Mouse (Mus musculus) neural tube, embryonic 15.5 days (tissue): Measurements from ENCODE around the gene Vegfb. TPM values are rescaled to one million over a fixed set of nuclear protein-coding genes. Genes with fewer than 3 reads are reported as not detected.
A peak's percentile ranks its signal among the peaks of the same experiment; 100 is the strongest.

ENCODE experiments used
- ATAC-seq: fragments of 200-750 bp; cut with Nextera tagmentation; 2 replicates; pipeline ENCODE4 v1.8.0; 2017; ENCODE audit warnings: mild to moderate bottlenecking, moderate TSS enrichment, moderate library complexity; ENCODE audit not compliant: low FRiP score
- H3K27ac ChIP-seq: fragments of 300-500 bp; sonication (generic); replicated peaks from 2 replicates; pipeline ENCODE4 v1.5.1; 2015; ENCODE audit warnings: mild to moderate bottlenecking, inconsistent platforms
- H3K27me3 ChIP-seq: fragments of 300-500 bp; sonication (generic); replicated peaks from 2 replicates; pipeline ENCODE4 v1.6.1; 2015; ENCODE audit warnings: inconsistent platforms
- H3K36me3 ChIP-seq: fragments of 300-500 bp; sonication (generic); 2 replicates; pipeline ENCODE4 v1.6.1; 2015; ENCODE audit warnings: inconsistent platforms
- H3K4me1 ChIP-seq: fragments of 300-500 bp; sonication (generic); 2 replicates; pipeline ENCODE4 v1.6.1; 2015; ENCODE audit warnings: inconsistent platforms
- H3K4me2 ChIP-seq: fragments of 300-500 bp; sonication (generic); 2 replicates; pipeline ENCODE4 v1.6.1; 2015; ENCODE audit warnings: inconsistent platforms, mild to moderate bottlenecking, moderate library complexity
- H3K4me3 ChIP-seq: fragments of 300-500 bp; sonication (generic); replicated peaks from 2 replicates; pipeline ENCODE4 v1.5.1; 2015; ENCODE audit warnings: mild to moderate bottlenecking, inconsistent platforms
- H3K9ac ChIP-seq: fragments of 300-500 bp; sonication (generic); replicated peaks from 2 replicates; pipeline ENCODE4 v1.6.1; 2015; ENCODE audit warnings: mild to moderate bottlenecking, inconsistent platforms
- H3K9me3 ChIP-seq: fragments of 300-500 bp; sonication (generic); replicated peaks from 2 replicates; pipeline ENCODE4 v1.6.1; 2016; ENCODE audit warnings: inconsistent platforms
- WGBS: fragments of 180-500 bp; shearing (Covaris S2); methylation state at CpG from one replicate; pipeline ENCODE4 v1.1.7; 2015; ENCODE audit warnings: mixed read lengths; 5-methylcytosine and 5-hydroxymethylcytosine counted together
- polyA plus RNA-seq: library from polyadenylated mRNA; unstranded; fragments of >200 nt; fragmentation: Nextera tagmentation; extraction: Ambion mirVana; gene quantifications from 2 replicates; pipeline ENCODE4 v1.2.1, GENCODE M21; 2015

The Vegfb gene
- polyA plus RNA-seq, 1 experiment from 2014 or later: 83.1 TPM

- 0 out of 2 replicates have a peak, but pooled peaks cover 6% of the 10 kb centered on the region for H3K36me3 ChIP-seq
- peak within 1 kb of the TSS; percentile 42; the same call in 1 of the 2 replicates for H3K27ac ChIP-seq
Measured at GRCm38 (mm10) chr19:6934195-6934977, 53.1 kb downstream of the Vegfb start, which contains the start of gene Kcnk4. Kcnk4 (minus strand) TSS chr19:6934515.

GRCm38 (mm10) chr19:6933436-6934194, 53.8 kb downstream of the Vegfb start:
- peak overlapping the region; percentile 42; the same call in 1 of the 2 replicates for H3K27ac ChIP-seq
- 0 out of 2 replicates have a peak, but pooled peaks cover 6% of the 10 kb centered on the region for H3K36me3 ChIP-seq
- peak overlapping the region; percentile 50 for H3K9ac ChIP-seq
- H3K4me3 ChIP-seq: peak overlapping the region; percentile 47
- H3K4me2 ChIP-seq: peak overlapping the region; percentile 76
- H3K4me1 ChIP-seq: peaks cover 29% of the 10 kb centered on the region
- ATAC-seq: peak; percentile 79
- peaks cover 74% of the 10 kb centered on the region for H3K27me3 ChIP-seq
- 4% methylated on average over 53 of the region's 58 CpGs for WGBS
- no peaks in the 10 kb centered on the region for H3K9me3 ChIP-seq

More at GRCm38 (mm10) chr19:6934195-6934977, 53.1 kb downstream of the Vegfb start, which contains the start of gene Kcnk4:
- H3K27me3 ChIP-seq: peaks cover 66% of the 10 kb centered on the region
- 15% methylated on average over 17 of the region's 23 CpGs for WGBS
- H3K9ac ChIP-seq: peak within 1 kb of the TSS; percentile 50
- H3K9me3 ChIP-seq: no peaks in the 10 kb centered on the region
- H3K4me1 ChIP-seq: peaks cover 37% of the 10 kb centered on the region
- no peak for ATAC-seq
- peak within 1 kb of the TSS; percentile 76 for H3K4me2 ChIP-seq
- peak within 1 kb of the TSS; percentile 47 for H3K4me3 ChIP-seq

- Histone ChIP-seq H3K27me3 (peaks cover 79% of the 10 kb centered on the region), H3K4me1 (peaks cover 24% of the 10 kb centered on the region), H3K4me3 (peak overlapping the region; percentile 47), H3K36me3 (0 out of 2 replicates have a peak, but pooled peaks cover 4% of the 10 kb centered on the region), H3K9ac (0 out of 2 replicates have a peak overlapping the region, but pooled peaks have one; percentile 50), H3K9me3 (no peaks in the 10 kb centered on the region), H3K4me2 (peak overlapping the region; percentile 76), H3K27ac (0 out of 2 replicates have a peak overlapping the region, but pooled peaks have one; percentile 2)
- ATAC-seq: no peak
- 29% methylated on average over 4 of the region's 4 CpGs for WGBS
Measured at GRCm38 (mm10) chr19:6933102-6933435, 54.4 kb downstream of the Vegfb start.

Other genes with a start within 250 kb of the Vegfb start
- gene Rps6ka4, start 147.0 kb downstream of the Vegfb start, polyA plus RNA-seq: 15.7 and 16.2 TPM in 2 replicates
- 0.92 and 1.8 TPM in 2 replicates for gene Ccdc88b, start 129.4 kb downstream of the Vegfb start, polyA plus RNA-seq
- 103 and 113 TPM in 2 replicates for gene Trmt112, start 78.0 kb downstream of the Vegfb start, polyA plus RNA-seq
- 392 and 417 TPM in 2 replicates for gene Prdx5, start 77.5 kb downstream of the Vegfb start, polyA plus RNA-seq
- gene Esrra, start 65.8 kb downstream of the Vegfb start, polyA plus RNA-seq: 16.9 and 17.1 TPM in 2 replicates
- gene Catsperz, start 62.3 kb downstream of the Vegfb start, polyA plus RNA-seq: 6.8 TPM in 2 replicates
- gene Kcnk4, start 53.1 kb downstream of the Vegfb start, polyA plus RNA-seq: 11.8 and 13.8 TPM in 2 replicates
- gene Bad, start 45.8 kb downstream of the Vegfb start, polyA plus RNA-seq: 90.8 and 90.9 TPM in 2 replicates
- 59.8 and 72.3 TPM in 2 replicates for gene Gpr137, start 45.2 kb downstream of the Vegfb start, polyA plus RNA-seq
- gene Ppp1r14b, start 12.7 kb downstream of the Vegfb start, polyA plus RNA-seq: 141 and 159 TPM in 2 replicates
- gene Plcb3, start 11.2 kb downstream of the Vegfb start, polyA plus RNA-seq: 14.1 and 23.4 TPM in 2 replicates
- gene Fkbp2, start 7.2 kb downstream of the Vegfb start, polyA plus RNA-seq: 174 and 190 TPM in 2 replicates
- 24.8 and 28.1 TPM in 2 replicates for gene Dnajc4, start 4.9 kb upstream of the Vegfb start, polyA plus RNA-seq
- gene Nudt22, start 8.5 kb upstream of the Vegfb start, polyA plus RNA-seq: 24.8 and 25.9 TPM in 2 replicates
- 16.5 and 22.1 TPM in 2 replicates for gene Trpt1, start 8.5 kb upstream of the Vegfb start, polyA plus RNA-seq
- gene Fermt3, start 31.8 kb upstream of the Vegfb start, polyA plus RNA-seq: 4.6 and 19.6 TPM in 2 replicates
- 210 and 232 TPM in 2 replicates for gene Stip1, start 52.3 kb upstream of the Vegfb start, polyA plus RNA-seq
- 7.2 and 7.7 TPM in 2 replicates for gene Macrod1, start 69.2 kb upstream of the Vegfb start, polyA plus RNA-seq
- gene Flrt1, start 118.1 kb upstream of the Vegfb start, polyA plus RNA-seq: 10.5 and 10.9 TPM in 2 replicates
- gene Otub1, start 218.7 kb upstream of the Vegfb start, polyA plus RNA-seq: 226 and 235 TPM in 2 replicates
- 1,209 and 1,254 TPM in 2 replicates for gene Cox8a, start 230.0 kb upstream of the Vegfb start, polyA plus RNA-seq